Mouse (Mus musculus) lung, postnatal 0 days (tissue): ENCODE data around the gene Jam3. TPM values are rescaled to one million over a fixed set of nuclear protein-coding genes. Genes with fewer than 3 reads are reported as not detected.

Experiments used
- ATAC-seq: fragments of 200-750 bp; cut with Nextera tagmentation; 2 replicates; pipeline ENCODE4 v1.8.0; 2017; ENCODE audit warnings: moderate library complexity
- DNase-seq: peaks from one replicate; pipeline ENCODE4 v3.0.0-alpha.2; 2016; ENCODE audit warnings: low spot score
- H3K27ac ChIP-seq: fragments of 300-500 bp; sonication (generic); 2 replicates; pipeline ENCODE4 v1.5.1; 2014; ENCODE audit warnings: antibody characterized with exemption, mild to moderate bottlenecking, low read length, mixed read lengths
- H3K27me3 ChIP-seq: fragments of 300-500 bp; sonication (generic); replicated peaks from 2 replicates; pipeline ENCODE4 v1.6.1; 2014; ENCODE audit warnings: low read length, mixed read lengths; ENCODE audit not compliant: insufficient read depth
- H3K36me3 ChIP-seq: fragments of 300-500 bp; sonication (generic); 2 replicates; pipeline ENCODE4 v1.6.1; 2014; ENCODE audit warnings: low read length, mixed read lengths; ENCODE audit not compliant: insufficient read depth
- H3K4me1 ChIP-seq: fragments of 300-500 bp; sonication (generic); 2 replicates; pipeline ENCODE4 v1.6.1; 2014; ENCODE audit warnings: antibody characterized with exemption, low read depth, low read length, mixed read lengths; ENCODE audit not compliant: insufficient read depth
- H3K4me2 ChIP-seq: fragments of 300-500 bp; sonication (generic); replicated peaks from 2 replicates; pipeline ENCODE4 v1.6.1; 2014; ENCODE audit warnings: low read depth, mild to moderate bottlenecking, low read length, moderate library complexity, mixed read lengths
- H3K4me3 ChIP-seq: fragments of 300-500 bp; sonication (generic); 2 replicates; pipeline ENCODE4 v1.5.1; 2014; ENCODE audit warnings: low read depth, low read length
- H3K9ac ChIP-seq: fragments of 300-500 bp; sonication (generic); replicated peaks from 2 replicates; pipeline ENCODE4 v1.6.1; 2014; ENCODE audit warnings: low read depth, mild to moderate bottlenecking
- H3K9me3 ChIP-seq: fragments of 300-500 bp; sonication (generic); 2 replicates; pipeline ENCODE4 v1.6.1; 2016; ENCODE audit warnings: low read length, mixed read lengths
- CTCF ChIP-seq: IDR thresholded peaks from 2 replicates; pipeline ENCODE4 v1.5.1; 2016; ENCODE audit warnings: antibody characterized with exemption, mild to moderate bottlenecking
- EP300 ChIP-seq: IDR thresholded peaks from 2 replicates; pipeline ENCODE4 v1.6.1; 2016; ENCODE audit warnings: antibody characterized with exemption, mild to moderate bottlenecking, control low read depth
- WGBS: fragments of 180-500 bp; shearing (Covaris S2); extraction: QIAGEN DNeasy Blood & Tissue Kit; methylation state at CpG from one replicate; pipeline ENCODE4 v1.1.7; 2014; 5-methylcytosine and 5-hydroxymethylcytosine counted together
- polyA plus RNA-seq: library from polyadenylated mRNA; unstranded; fragments of >200 nt; fragmentation: Nextera tagmentation; extraction: Ambion mirVana; gene quantifications from 2 replicates; pipeline ENCODE4 v1.2.1, GENCODE M21; 2015

Gene Jam3
- polyA plus RNA-seq, 1 experiment from 2014 or later: 18.9 TPM

- no peak overlapping the region for H3K9ac ChIP-seq
- H3K27me3 ChIP-seq: no peaks in the 10 kb centered on the region
- no peak for DNase-seq
- H3K4me2 ChIP-seq: no peak overlapping the region
- H3K4me3 ChIP-seq: no peak overlapping the region
- no peak for ATAC-seq
- peak; percentile 39 for TF ChIP-seq CTCF
- no peak for TF ChIP-seq EP300
- 86% methylated on average over 6 of the region's 6 CpGs for WGBS
- H3K36me3 ChIP-seq: no peaks in the 10 kb centered on the region
- H3K4me1 ChIP-seq: no peaks in the 10 kb centered on the region
- H3K9me3 ChIP-seq: no peaks in the 10 kb centered on the region
- H3K27ac ChIP-seq: no peak overlapping the region
Observed at GRCm38 (mm10) chr9:27126543-27126942, 28.7 kb downstream of the Jam3 start.

DNA sequence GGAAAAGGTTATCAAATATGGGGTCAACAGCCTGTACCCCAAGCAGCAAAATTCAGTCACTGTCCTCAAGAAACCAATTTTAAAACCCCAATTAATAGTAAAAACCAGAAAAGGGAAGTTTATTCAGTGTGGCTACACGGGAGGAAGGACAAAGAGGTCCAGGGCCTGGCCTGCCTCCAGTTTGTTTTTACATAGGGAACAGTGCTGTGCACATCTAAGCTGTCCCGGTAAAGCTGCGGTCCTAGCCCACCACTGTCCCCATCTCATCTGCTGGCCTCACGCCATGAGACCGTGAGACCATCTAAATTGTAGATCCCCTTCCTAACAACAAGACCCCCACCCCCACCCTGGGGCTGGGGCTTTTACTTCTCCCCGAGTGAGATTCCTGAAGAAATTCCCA, 29.8 kb downstream of the Jam3 start:
- no peak for ATAC-seq
- Histone ChIP-seq H3K4me3 (no peak overlapping the region), H3K27me3 (no peaks in the 10 kb centered on the region), H3K27ac (no peak overlapping the region), H3K4me2 (no peak overlapping the region), H3K4me1 (no peaks in the 10 kb centered on the region), H3K9me3 (no peaks in the 10 kb centered on the region), H3K9ac (no peak overlapping the region), H3K36me3 (no peaks in the 10 kb centered on the region)
- WGBS: 42% methylated on average over 6 of the region's 6 CpGs
- no peak for DNase-seq
- TF ChIP-seq EP300 (no peak), CTCF (no peak)

- H3K4me3 ChIP-seq: no peak overlapping the region
- no peak overlapping the region for H3K4me2 ChIP-seq
- H3K36me3 ChIP-seq: no peaks in the 10 kb centered on the region
- 47% methylated on average over 2 of the region's 2 CpGs for whole genome bisulfite sequencing
- H3K27me3 ChIP-seq: no peaks in the 10 kb centered on the region
- DNase-seq (no peak), ATAC-seq (no peak)
- H3K4me1 ChIP-seq: no peaks in the 10 kb centered on the region
- H3K27ac ChIP-seq: no peak overlapping the region
- no peak overlapping the region for H3K9ac ChIP-seq
- H3K9me3 ChIP-seq: no peaks in the 10 kb centered on the region
- no peak for TF ChIP-seq EP300
- TF ChIP-seq CTCF: no peak
Observed at GRCm38 (mm10) chr9:27123947-27124346, 31.3 kb downstream of the Jam3 start.

DNA sequence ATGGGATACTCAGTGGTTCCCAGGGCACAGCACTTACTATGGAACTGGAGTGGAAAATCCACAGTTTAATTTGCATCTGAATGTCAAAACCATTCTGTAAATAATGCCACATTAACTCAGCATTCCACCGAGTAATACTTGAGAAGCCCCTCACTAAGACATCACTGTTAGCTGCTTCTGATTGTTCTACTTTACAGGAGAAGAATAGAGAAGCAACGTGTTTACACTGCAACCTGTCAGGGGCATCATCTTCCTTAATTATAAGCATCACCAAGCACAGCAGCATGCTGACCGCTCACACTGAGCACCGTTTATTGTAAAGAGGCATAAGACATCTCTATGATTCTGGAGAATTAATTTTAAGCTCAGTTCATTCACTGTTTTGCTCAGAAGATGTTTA, 32.3 kb downstream of the Jam3 start:
- 83% methylated on average over 4 of the region's 4 CpGs for WGBS
- no peak for ATAC-seq
- H3K9ac ChIP-seq: no peak overlapping the region

DNA sequence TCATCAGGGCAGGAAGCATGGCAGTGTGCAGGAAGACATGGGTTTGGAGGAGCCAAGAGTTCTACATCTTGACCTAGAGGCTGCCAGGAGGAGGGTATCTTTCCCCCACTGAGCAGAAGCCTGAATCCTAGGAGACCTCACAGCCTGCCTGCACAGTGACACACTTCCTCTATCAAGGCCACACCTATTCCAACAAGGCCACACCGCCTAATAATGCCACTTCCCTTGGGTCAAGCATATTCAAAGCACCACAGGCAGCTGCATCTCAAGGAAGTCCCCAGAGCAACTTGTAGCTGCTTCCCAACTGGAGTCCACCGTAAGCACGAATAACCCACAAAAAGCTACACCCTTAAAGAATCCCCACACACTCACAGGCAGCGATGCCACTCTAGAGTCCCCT, 33.1 kb downstream of the Jam3 start:
- Histone ChIP-seq H3K9me3 (no peaks in the 10 kb centered on the region), H3K27ac (no peak overlapping the region), H3K36me3 (no peaks in the 10 kb centered on the region), H3K4me1 (no peaks in the 10 kb centered on the region), H3K4me2 (no peak overlapping the region), H3K9ac (no peak overlapping the region), H3K4me3 (no peak overlapping the region), H3K27me3 (no peaks in the 10 kb centered on the region)
- TF ChIP-seq EP300: no peak
- TF ChIP-seq CTCF: no peak
- ATAC-seq: no peak
- DNase-seq: no peak
- 74% methylated on average over 4 of the region's 4 CpGs for WGBS

More for the DNA sequence above, 32.3 kb downstream of the Jam3 start:
- H3K9me3 ChIP-seq: no peaks in the 10 kb centered on the region
- H3K4me2 ChIP-seq: no peak overlapping the region
- no peak overlapping the region for H3K4me3 ChIP-seq
- H3K27ac ChIP-seq: no peak overlapping the region
- no peaks in the 10 kb centered on the region for H3K36me3 ChIP-seq
- H3K4me1 ChIP-seq: no peaks in the 10 kb centered on the region
- no peak for TF ChIP-seq CTCF
- no peak for TF ChIP-seq EP300
- DNase-seq: no peak
- no peaks in the 10 kb centered on the region for H3K27me3 ChIP-seq

DNA sequence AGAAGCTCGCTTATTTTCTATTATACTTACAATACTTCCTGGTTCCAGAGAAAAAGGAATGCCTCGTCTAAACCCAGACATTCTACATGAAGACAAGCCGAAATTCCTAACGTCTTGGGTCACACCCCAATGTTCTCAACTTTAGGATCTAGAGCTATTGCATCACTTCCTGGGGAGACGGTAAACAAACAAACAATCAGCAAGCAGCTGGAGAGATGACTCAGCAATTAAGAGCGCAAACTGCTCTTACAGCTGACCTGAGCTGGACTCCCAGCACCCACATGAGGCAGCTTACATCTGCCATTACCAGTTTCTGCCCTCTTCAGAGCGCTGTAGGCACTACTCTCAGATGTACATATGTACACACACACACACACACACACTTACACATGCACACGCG, 34.0 kb downstream of the Jam3 start:
- Histone ChIP-seq H3K9ac (no peak overlapping the region), H3K4me2 (no peak overlapping the region), H3K36me3 (no peaks in the 10 kb centered on the region), H3K9me3 (no peaks in the 10 kb centered on the region), H3K27ac (no peak overlapping the region), H3K4me3 (no peak overlapping the region), H3K4me1 (no peaks in the 10 kb centered on the region), H3K27me3 (no peaks in the 10 kb centered on the region)
- 71% methylated on average over 9 of the region's 9 CpGs for WGBS
- peak; percentile 56 for DNase-seq
- TF ChIP-seq EP300 (no peak), CTCF (no peak)
- ATAC-seq: peak; percentile 47; the same call in 1 of the 2 replicates

- Histone ChIP-seq H3K4me3 (no peak overlapping the region), H3K9ac (no peak overlapping the region), H3K27me3 (no peaks in the 10 kb centered on the region), H3K36me3 (no peaks in the 10 kb centered on the region), H3K4me1 (no peaks in the 10 kb centered on the region), H3K27ac (no peak overlapping the region), H3K4me2 (no peak overlapping the region), H3K9me3 (no peaks in the 10 kb centered on the region)
- no peak for TF ChIP-seq EP300
- TF ChIP-seq CTCF: no peak
- DNase-seq (no peak), ATAC-seq (no peak)
- 80% methylated on average over 3 of the region's 3 CpGs for WGBS
Observed at GRCm38 (mm10) chr9:27111756-27112155, 43.5 kb downstream of the Jam3 start.
